Mouse (Mus musculus) large intestine, adult 2 months (tissue): Measurements from ENCODE around the gene Otud4. TPM values are rescaled to one million over a fixed set of nuclear protein-coding genes. Genes with fewer than 3 reads are reported as not detected.
"Not testable (repeated sequence)": the region's sequence is repeated elsewhere in the genome, so short reads cannot be mapped to it uniquely, and the experiment has no call there.

Experiments
- DNase-seq: peaks from one replicate; pipeline ENCODE4 v3.0.0-alpha.2; 2012; ENCODE audit warnings: low read depth, low spot score
- WGBS: fragments of 180-500 bp; shearing (Covaris S2); methylation state at CpG from one replicate; pipeline ENCODE4 v1.1.7; 2018; 5-methylcytosine and 5-hydroxymethylcytosine counted together
- polyA plus RNA-seq: library from polyadenylated mRNA; depleted of rRNA; stranded (reverse); fragments of >200 nt; gene quantifications from 2 replicates; pipeline ENCODE4 v1.2.3, GENCODE M21; 2012

Otud4 gene
- polyA plus RNA-seq, 1 experiment, result 12.2 TPM

- no peak for DNase-seq
- 86% methylated on average over 3 of the region's 3 CpGs for WGBS
These were observed 2.2 kb upstream of the Otud4 start for GRCm38 (mm10) chr8:79637237-79637636.

- WGBS, result 2% methylated on average over 11 of the region's 11 CpGs
- no peak for DNase-seq
These were observed 1.3 kb upstream of the Otud4 start for GRCm38 (mm10) chr8:79638001-79638706.

- DNase-seq, result peak; percentile 94
- WGBS, result 1% methylated on average over 77 of the region's 77 CpGs
These were observed 490 bp upstream of the Otud4 start for GRCm38 (mm10) chr8:79638707-79639549.

- WGBS, result 4% methylated on average over 1 of the region's 1 CpGs
- no peak for DNase-seq
These were observed 1.7 kb downstream of the Otud4 start for GRCm38 (mm10) chr8:79641119-79641518.

- WGBS, result 66% methylated on average over 4 of the region's 4 CpGs
- DNase-seq, result no peak
These were observed 10.2 kb downstream of the Otud4 start for GRCm38 (mm10) chr8:79649569-79649968.

- WGBS, result 78% methylated on average over 1 of the region's 1 CpGs
- no peak for DNase-seq
These were observed 10.9 kb downstream of the Otud4 start for GRCm38 (mm10) chr8:79650158-79650814.

- 80% methylated on average over 4 of the region's 4 CpGs for WGBS
- no peak for DNase-seq
These were observed 14.3 kb downstream of the Otud4 start for GRCm38 (mm10) chr8:79653736-79654135.

GRCm38 (mm10) chr8:79658715-79659114 is 19.3 kb downstream of the Otud4 start:
- DNase-seq, result not testable (repeated sequence)
- WGBS, result 66% methylated on average over 4 of the region's 4 CpGs

GRCm38 (mm10) chr8:79676461-79676860 is 37.0 kb downstream of the Otud4 start:
- no peak for DNase-seq
- 77% methylated on average over 4 of the region's 4 CpGs for WGBS

- WGBS, result 66% methylated on average over 5 of the region's 5 CpGs
- DNase-seq, result no peak
These were observed 39.6 kb downstream of the Otud4 start for GRCm38 (mm10) chr8:79679005-79679404.

- WGBS, result 37% methylated on average over 10 of the region's 10 CpGs
- not testable (repeated sequence) for DNase-seq
These were observed 40.7 kb downstream of the Otud4 start for GRCm38 (mm10) chr8:79680083-79680482.

- WGBS, result 2% methylated on average over 34 of the region's 34 CpGs
- DNase-seq, result peak; percentile 2
These were observed 41.1 kb downstream of the Otud4 start for GRCm38 (mm10) chr8:79680555-79680954.

GRCm38 (mm10) chr8:79680965-79681364 is 41.5 kb downstream of the Otud4 start:
- DNase-seq, result no peak
- 33% methylated on average over 2 of the region's 2 CpGs for WGBS

- not testable (repeated sequence) for DNase-seq
- 93% methylated on average over 5 of the region's 5 CpGs for WGBS
These were observed 46.5 kb downstream of the Otud4 start for GRCm38 (mm10) chr8:79685927-79686326.

GRCm38 (mm10) chr8:79692531-79692930 is 53.1 kb downstream of the Otud4 start:
- no peak for DNase-seq
- WGBS, result 76% methylated on average over 2 of the region's 2 CpGs

- no peak for DNase-seq
- 81% methylated on average over 3 of the region's 3 CpGs for WGBS
These were observed 67.3 kb downstream of the Otud4 start for GRCm38 (mm10) chr8:79706687-79707086.

- DNase-seq, result peak; percentile 96
- under 1% methylated on average over 73 of the region's 73 CpGs for WGBS
These were observed 71.9 kb downstream of the Otud4 start, which contains the start of the genes Abce1 and Anapc10 for GRCm38 (mm10) chr8:79711064-79711961. TSS of gene Abce1 (minus strand) at chr8:79711740. TSS of gene Anapc10 (plus strand) at chr8:79711820.

GRCm38 (mm10) chr8:79712676-79713075 is 73.3 kb downstream of the Otud4 start:
- no peak for DNase-seq
- 37% methylated on average over 6 of the region's 6 CpGs for WGBS

- DNase-seq, result no peak
These were observed 82.1 kb downstream of the Otud4 start for GRCm38 (mm10) chr8:79721537-79721936.
